Mouse (Mus musculus) lung, postnatal 0 days (tissue): ENCODE results near the gene Ttll11. TPM values are rescaled to one million over a fixed set of nuclear protein-coding genes. Genes with fewer than 3 reads are reported as not detected.

ENCODE experiments used
- ATAC-seq: fragments of 200-750 bp; cut with Nextera tagmentation; 2 replicates; pipeline ENCODE4 v1.8.0; 2017; ENCODE audit warnings: moderate library complexity
- DNase-seq: peaks from one replicate; pipeline ENCODE4 v3.0.0-alpha.2; 2016; ENCODE audit warnings: low spot score
- H3K27ac ChIP-seq: fragments of 300-500 bp; sonication (generic); 2 replicates; pipeline ENCODE4 v1.5.1; 2014; ENCODE audit warnings: antibody characterized with exemption, mild to moderate bottlenecking, low read length, mixed read lengths
- H3K27me3 ChIP-seq: fragments of 300-500 bp; sonication (generic); replicated peaks from 2 replicates; pipeline ENCODE4 v1.6.1; 2014; ENCODE audit warnings: low read length, mixed read lengths; ENCODE audit not compliant: insufficient read depth
- H3K36me3 ChIP-seq: fragments of 300-500 bp; sonication (generic); 2 replicates; pipeline ENCODE4 v1.6.1; 2014; ENCODE audit warnings: low read length, mixed read lengths; ENCODE audit not compliant: insufficient read depth
- H3K4me1 ChIP-seq: fragments of 300-500 bp; sonication (generic); 2 replicates; pipeline ENCODE4 v1.6.1; 2014; ENCODE audit warnings: antibody characterized with exemption, low read depth, low read length, mixed read lengths; ENCODE audit not compliant: insufficient read depth
- H3K4me2 ChIP-seq: fragments of 300-500 bp; sonication (generic); replicated peaks from 2 replicates; pipeline ENCODE4 v1.6.1; 2014; ENCODE audit warnings: low read depth, mild to moderate bottlenecking, low read length, moderate library complexity, mixed read lengths
- H3K4me3 ChIP-seq: fragments of 300-500 bp; sonication (generic); 2 replicates; pipeline ENCODE4 v1.5.1; 2014; ENCODE audit warnings: low read depth, low read length
- H3K9ac ChIP-seq: fragments of 300-500 bp; sonication (generic); replicated peaks from 2 replicates; pipeline ENCODE4 v1.6.1; 2014; ENCODE audit warnings: low read depth, mild to moderate bottlenecking
- H3K9me3 ChIP-seq: fragments of 300-500 bp; sonication (generic); 2 replicates; pipeline ENCODE4 v1.6.1; 2016; ENCODE audit warnings: low read length, mixed read lengths
- CTCF ChIP-seq: IDR thresholded peaks from 2 replicates; pipeline ENCODE4 v1.5.1; 2016; ENCODE audit warnings: antibody characterized with exemption, mild to moderate bottlenecking
- EP300 ChIP-seq: IDR thresholded peaks from 2 replicates; pipeline ENCODE4 v1.6.1; 2016; ENCODE audit warnings: antibody characterized with exemption, mild to moderate bottlenecking, control low read depth
- WGBS: fragments of 180-500 bp; shearing (Covaris S2); extraction: QIAGEN DNeasy Blood & Tissue Kit; methylation state at CpG from one replicate; pipeline ENCODE4 v1.1.7; 2014; 5-methylcytosine and 5-hydroxymethylcytosine counted together
- polyA plus RNA-seq: library from polyadenylated mRNA; unstranded; fragments of >200 nt; fragmentation: Nextera tagmentation; extraction: Ambion mirVana; gene quantifications from 2 replicates; pipeline ENCODE4 v1.2.1, GENCODE M21; 2015

The Ttll11 gene
- polyA plus RNA-seq, 1 experiment from 2014 or later: 2.1 TPM

GRCm38 (mm10) chr2:35745876-35746275, 233.8 kb downstream of the Ttll11 start:
- no peaks in the 10 kb centered on the region for H3K27me3 ChIP-seq
- ATAC-seq (no peak), DNase-seq (no peak)
- no peaks in the 10 kb centered on the region for H3K36me3 ChIP-seq
- H3K9ac ChIP-seq: no peak overlapping the region
- no peaks in the 10 kb centered on the region for H3K9me3 ChIP-seq
- no peak overlapping the region for H3K4me2 ChIP-seq
- no peak for TF ChIP-seq CTCF
- TF ChIP-seq EP300: no peak
- H3K27ac ChIP-seq: no peak overlapping the region
- 85% methylated on average over 10 of the region's 10 CpGs for WGBS
- H3K4me1 ChIP-seq: no peaks in the 10 kb centered on the region
- no peak overlapping the region for H3K4me3 ChIP-seq

GRCm38 (mm10) chr2:35739669-35740254, 240.0 kb downstream of the Ttll11 start:
- Histone ChIP-seq H3K36me3 (no peaks in the 10 kb centered on the region), H3K4me1 (peaks cover 3% of the 10 kb centered on the region; the same call in 1 of the 2 replicates), H3K9ac (no peak overlapping the region), H3K27me3 (no peaks in the 10 kb centered on the region), H3K4me2 (0 out of 2 replicates have a peak overlapping the region, but pooled peaks have one; percentile 8), H3K4me3 (no peak overlapping the region), H3K9me3 (no peaks in the 10 kb centered on the region), H3K27ac (no peak overlapping the region)
- no peak for DNase-seq
- WGBS: 36% methylated on average over 13 of the region's 13 CpGs
- no peak for TF ChIP-seq EP300
- TF ChIP-seq CTCF: no peak
- no peak; the same call in 1 of the 2 replicates for ATAC-seq

- Histone ChIP-seq H3K9me3 (no peaks in the 10 kb centered on the region), H3K27me3 (no peaks in the 10 kb centered on the region), H3K9ac (no peak overlapping the region), H3K4me2 (no peak overlapping the region), H3K4me1 (peaks cover 3% of the 10 kb centered on the region; the same call in 1 of the 2 replicates), H3K36me3 (no peaks in the 10 kb centered on the region), H3K4me3 (no peak overlapping the region), H3K27ac (no peak overlapping the region)
- WGBS: 65% methylated on average over 7 of the region's 7 CpGs
- ATAC-seq: no peak
- TF ChIP-seq EP300 (no peak), CTCF (no peak)
- no peak for DNase-seq
These were observed 242.2 kb downstream of the Ttll11 start for GRCm38 (mm10) chr2:35737467-35738027.

GRCm38 (mm10) chr2:35736061-35736460, 243.7 kb downstream of the Ttll11 start:
- H3K4me2 ChIP-seq: no peak overlapping the region
- H3K27ac ChIP-seq: no peak overlapping the region
- peaks cover 3% of the 10 kb centered on the region; the same call in 1 of the 2 replicates for H3K4me1 ChIP-seq
- H3K9me3 ChIP-seq: no peaks in the 10 kb centered on the region
- ATAC-seq (no peak), DNase-seq (no peak)
- H3K36me3 ChIP-seq: no peaks in the 10 kb centered on the region
- no peak overlapping the region for H3K4me3 ChIP-seq
- no peak overlapping the region for H3K9ac ChIP-seq
- WGBS: 58% methylated on average over 2 of the region's 2 CpGs
- TF ChIP-seq EP300 (no peak), CTCF (no peak)
- no peaks in the 10 kb centered on the region for H3K27me3 ChIP-seq

GRCm38 (mm10) chr2:35735001-35735400, 244.7 kb downstream of the Ttll11 start:
- Histone ChIP-seq H3K27me3 (no peaks in the 10 kb centered on the region), H3K27ac (no peak overlapping the region), H3K4me1 (peaks cover 4% of the 10 kb centered on the region; the same call in 1 of the 2 replicates), H3K9me3 (no peaks in the 10 kb centered on the region), H3K4me2 (no peak overlapping the region), H3K9ac (no peak overlapping the region), H3K36me3 (no peaks in the 10 kb centered on the region), H3K4me3 (no peak overlapping the region)
- 97% methylated on average over 2 of the region's 2 CpGs for WGBS
- ATAC-seq (no peak), DNase-seq (no peak)
- peak; percentile 57 for TF ChIP-seq CTCF
- TF ChIP-seq EP300: no peak

- peak; percentile 49 for DNase-seq
- Histone ChIP-seq H3K9ac (no peak overlapping the region), H3K4me3 (no peak overlapping the region), H3K4me1 (peaks cover 14% of the 10 kb centered on the region), H3K4me2 (no peak overlapping the region), H3K27me3 (no peaks in the 10 kb centered on the region), H3K27ac (peak overlapping the region; percentile 47; the same call in 1 of the 2 replicates), H3K36me3 (peaks cover 14% of the 10 kb centered on the region), H3K9me3 (no peaks in the 10 kb centered on the region)
- peak; percentile 8; the same call in 1 of the 2 replicates for ATAC-seq
- TF ChIP-seq CTCF (no peak), EP300 (no peak)
- WGBS: 47% methylated on average over 18 of the region's 18 CpGs
These were observed 247.9 kb downstream of the Ttll11 start for GRCm38 (mm10) chr2:35731671-35732449.
